Mouse (Mus musculus) monocyte, adult 5-6 weeks (primary cell): ENCODE measurements around the gene Wdr43. TPM values are rescaled to one million over a fixed set of nuclear protein-coding genes. Genes with fewer than 3 reads are reported as not detected.
"Not testable (repeated sequence)": the region's sequence is repeated elsewhere in the genome, so short reads cannot be mapped to it uniquely, and the experiment has no call there.

ENCODE experiments used
- ATAC-seq: fragments of 153-309, 156-312 bp; replicated peaks from 2 replicates; pipeline ENCODE4 v1.8.0; 2017; ENCODE audit warnings: mild to moderate bottlenecking; ENCODE audit not compliant: low TSS enrichment, insufficient number of reproducible peaks, severe bottlenecking, poor library complexity, low FRiP score
- total RNA-seq: library from RNA; stranded (forward); fragments of 200-1000, 200-491, 200-594 nt; gene quantifications from 3 replicates; pipeline ENCODE4 v1.2.3, GENCODE M21; 2017

The Wdr43 gene
- 148 to 191 TPM (median 165 TPM) in 3 replicates for total RNA-seq

DNA sequence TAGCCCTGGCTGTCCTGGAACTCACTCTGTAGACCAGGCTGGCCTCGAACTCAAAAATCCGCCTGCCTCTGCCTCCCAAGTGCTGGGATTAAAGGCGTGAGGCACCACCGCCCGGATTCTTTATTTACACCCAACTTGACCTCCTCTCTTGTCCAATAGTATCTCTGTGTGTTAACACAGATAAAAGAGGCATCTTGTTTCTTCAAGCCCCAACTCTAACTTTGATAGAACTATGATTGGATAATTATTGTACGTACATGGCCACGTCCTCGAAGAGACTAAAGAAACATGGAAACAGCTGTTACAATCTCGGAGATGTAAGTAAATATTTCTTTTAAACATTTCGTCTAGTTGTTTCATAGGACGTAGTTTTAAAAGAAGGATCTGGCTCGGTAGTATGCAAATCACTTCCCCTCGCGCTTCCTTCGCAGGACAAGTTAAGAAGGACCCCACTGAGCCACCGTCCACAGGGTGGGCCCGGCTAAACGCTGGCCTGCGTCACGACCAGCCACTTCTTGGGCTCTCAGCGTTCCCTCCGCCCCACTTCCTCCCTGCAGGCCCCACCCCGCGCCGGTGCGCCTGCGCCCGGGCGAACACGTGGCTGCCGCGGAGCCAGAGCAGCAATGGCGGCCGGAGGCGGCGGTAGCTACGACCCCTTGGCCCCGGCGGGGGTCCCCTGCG is at the start of gene Wdr43:
Gene Wdr43 (plus strand): TSS at position 258 of the 681 bp plus-strand sequence.
- peak; percentile 99 for ATAC-seq

DNA sequence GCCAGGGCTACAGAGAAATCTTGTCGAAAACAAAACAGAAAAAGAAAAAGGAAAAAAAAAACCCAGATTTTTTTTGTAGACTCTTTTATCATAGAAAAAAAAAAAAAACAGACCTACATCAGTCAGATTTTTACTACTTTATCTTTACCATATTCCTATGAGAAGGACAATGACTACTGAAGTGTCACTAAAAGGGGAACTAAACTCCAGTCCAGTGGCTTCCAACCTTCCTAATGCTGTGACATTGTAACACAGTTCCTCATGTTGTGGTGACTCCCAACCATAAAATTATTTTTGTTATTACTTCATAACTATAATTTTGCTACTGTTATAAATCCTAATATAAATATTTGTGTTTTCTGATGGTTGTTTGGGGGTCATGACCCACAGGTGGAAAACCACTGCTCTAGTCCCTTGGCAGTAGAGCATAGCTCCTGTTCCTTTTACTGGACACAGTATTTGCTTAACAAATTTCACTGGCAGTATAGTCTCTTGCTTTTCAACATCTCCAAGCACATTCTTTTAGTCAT is 36.5 kb upstream of the Wdr43 start:
- no peak for ATAC-seq

DNA sequence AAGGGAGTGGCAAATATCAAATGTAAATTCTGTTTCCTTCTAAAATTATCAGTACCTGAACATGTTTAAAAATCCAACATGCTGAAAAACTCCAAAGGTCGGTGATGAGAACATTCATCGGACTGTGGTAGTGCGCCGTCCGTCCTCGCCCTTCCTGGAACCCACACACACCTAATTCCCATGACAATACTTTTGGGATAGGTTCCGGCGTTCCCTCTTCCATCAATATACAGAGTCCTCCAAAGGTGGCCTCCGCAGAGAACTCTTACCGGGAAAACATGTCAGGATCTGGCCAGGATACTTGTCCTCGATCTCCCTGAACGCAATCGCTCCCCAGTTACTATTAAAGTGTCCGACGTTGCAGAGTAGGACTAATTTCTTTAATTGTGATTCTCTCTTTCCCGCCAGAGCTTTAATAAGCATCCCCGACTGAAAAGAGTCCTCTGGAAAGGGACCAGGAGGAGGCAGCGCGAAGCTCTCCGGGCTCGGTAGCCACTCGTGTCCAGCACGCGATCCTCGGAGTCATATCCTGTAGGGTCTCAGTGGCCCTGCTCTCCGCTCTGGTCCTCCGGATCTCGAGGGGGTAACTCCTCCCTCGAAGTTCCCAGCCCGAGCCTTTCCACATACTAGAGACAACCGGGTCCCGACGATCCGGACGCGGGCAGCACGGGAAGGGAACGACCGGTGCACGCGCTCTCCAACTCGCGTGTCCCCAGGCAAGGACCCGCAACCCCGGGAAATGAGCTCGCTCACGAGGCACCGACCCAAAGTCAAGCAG is 17.6 kb upstream of the Wdr43 start:
- ATAC-seq: 0 out of 2 replicates have a peak, but pooled peaks have one; percentile 24

DNA sequence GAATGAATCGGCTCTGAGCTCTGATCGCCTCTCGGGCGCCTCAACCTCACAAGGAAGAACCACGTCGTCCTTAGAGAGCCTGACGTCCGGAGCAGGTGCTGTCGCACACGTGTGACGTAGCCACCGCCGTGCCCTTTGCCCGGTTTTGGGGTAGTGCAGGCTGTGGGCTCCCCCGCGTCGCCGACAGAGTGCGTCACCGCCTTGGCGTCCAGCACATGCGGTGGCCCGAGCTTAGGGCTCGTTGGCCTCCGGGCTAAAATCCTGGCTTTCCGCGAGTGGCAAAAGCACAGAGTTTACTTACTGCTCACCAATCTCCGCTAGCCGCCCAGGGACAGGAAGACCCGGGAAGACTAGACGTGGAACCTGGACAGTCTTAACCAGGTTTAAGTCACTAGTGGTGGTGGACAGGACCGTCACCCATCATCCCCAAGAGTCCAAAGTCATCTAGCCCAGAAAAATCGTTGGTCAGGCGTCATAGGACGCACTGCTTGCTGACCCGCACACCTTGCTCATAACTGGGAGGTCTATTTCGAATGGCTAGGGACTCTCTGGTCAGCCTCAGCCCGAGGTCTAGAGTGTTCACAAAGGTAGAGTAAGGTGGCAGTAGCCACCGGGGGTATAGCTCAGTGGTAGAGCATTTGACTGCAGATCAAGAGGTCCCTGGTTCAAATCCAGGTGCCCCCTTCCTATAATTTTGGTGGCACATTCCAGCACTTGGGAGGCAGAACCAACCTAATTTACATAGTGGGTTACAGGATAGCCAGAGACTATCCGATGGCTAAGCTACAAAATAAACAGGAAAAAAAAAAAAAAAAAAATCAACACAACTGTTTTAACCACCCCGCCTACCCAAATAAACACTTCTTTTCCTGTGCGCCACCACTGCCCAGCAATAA is 16.8 kb upstream of the Wdr43 start:
- ATAC-seq: peak; percentile 97

DNA sequence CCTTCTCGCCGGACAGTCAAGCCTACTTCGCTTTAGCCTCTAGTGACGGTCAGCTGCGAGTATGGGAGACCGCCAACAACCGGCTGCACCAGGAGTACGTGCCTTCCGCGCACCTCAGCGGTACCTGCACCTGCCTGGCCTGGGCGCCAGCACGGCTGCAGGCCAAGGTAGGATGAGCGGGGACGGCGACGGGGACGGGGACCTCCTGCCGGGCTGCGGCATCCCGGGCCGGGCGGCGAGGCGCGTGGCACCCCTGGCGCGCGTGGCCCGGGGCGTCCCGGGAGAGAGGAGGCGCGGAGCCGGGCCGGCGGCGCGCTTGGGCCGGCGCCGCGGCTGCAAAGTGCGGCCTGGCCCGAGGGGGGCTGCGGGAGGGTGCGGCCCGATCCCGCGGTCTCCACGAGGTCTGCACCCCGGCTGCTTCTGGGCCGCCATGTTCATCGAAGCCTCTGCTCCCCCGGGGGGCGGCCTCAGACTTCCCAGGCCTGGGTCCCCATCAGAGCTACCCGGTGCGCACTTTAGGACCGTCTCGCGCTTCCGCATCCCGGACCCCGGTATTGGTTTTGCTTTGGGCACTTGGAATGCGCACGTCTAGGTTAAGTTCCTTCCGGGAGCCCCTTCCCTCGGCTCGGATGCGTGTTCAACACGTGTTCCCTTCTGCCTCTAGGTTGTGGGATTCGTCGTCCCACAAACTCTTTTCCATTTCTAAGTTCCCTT is 781 bp downstream of the Wdr43 start:
- peak; percentile 9; the same call in 1 of the 2 replicates for ATAC-seq

DNA sequence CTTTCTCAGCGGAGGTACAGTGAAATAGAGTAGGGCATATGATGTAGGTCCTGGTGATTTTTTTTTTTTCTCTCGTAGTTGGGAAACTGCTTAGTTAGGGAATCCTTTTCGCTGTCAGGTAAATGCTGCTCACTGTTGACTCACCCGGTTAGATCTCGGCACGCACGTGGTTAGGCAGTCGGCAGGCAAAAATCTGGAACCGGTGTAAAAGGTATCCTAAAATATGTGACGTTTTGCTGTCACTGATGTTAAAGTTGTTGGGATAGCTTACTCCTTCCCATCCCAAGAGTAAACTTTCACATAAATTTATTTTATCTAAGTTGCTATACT is 1.3 kb downstream of the Wdr43 start:
- no peak for ATAC-seq

DNA sequence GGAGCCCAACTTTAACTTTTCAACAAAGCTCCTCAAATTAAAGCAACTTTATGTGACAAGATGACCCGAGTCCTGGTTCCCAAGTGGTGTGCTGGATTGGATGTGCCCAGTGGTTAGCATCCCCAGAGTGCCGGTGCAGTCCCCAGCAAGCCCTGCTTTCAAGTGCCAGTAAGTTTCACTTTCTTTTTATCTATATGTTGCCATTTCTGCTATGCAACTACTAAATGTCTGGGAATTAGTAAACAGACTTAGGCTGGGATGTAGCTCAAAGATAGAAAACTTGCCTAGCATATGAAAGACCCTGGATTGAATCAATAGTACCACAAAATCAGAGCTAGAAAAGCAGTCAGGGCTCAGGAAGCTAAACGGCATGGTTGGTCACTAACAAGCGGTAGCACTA is 2.3 kb downstream of the Wdr43 start:
- no peak for ATAC-seq

DNA sequence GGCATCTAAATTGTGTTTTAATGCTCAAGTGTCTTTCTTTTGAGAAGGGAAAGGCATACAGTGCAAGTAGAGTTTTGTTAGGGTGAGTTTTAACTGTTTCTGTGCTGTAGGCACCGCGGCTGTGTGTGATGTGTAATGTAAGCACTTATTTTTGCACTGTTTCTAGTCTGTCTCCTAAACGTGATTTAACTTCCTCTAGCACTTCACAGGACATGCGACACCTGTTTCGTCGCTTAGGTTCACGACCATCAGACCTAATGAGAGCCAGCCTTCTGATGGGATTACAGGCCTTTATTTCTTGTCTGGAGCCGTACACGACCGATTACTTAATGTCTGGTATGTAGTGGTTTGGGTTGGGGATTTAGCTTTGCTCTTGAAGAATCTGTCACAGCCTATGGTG is 16.1 kb downstream of the Wdr43 start:
- ATAC-seq: no peak

DNA sequence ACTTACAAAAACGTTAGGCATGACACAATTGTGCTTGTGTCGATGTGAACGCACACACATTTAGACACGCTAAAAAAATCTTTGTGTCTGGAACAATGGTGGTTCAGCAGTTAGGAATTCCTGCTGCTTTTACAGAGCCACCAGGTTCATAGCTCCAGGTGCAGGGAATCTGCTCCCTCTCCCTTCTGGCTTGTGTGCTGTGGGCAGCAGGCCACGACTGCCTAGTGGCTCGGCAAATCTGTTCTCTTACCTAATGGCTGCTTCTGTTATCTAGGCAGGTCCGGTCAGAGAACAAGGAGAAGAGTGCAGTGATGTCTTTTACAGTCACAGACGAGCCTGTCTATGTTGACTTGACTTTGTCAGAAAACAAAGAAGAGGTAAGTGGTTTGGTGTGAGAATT is 17.7 kb downstream of the Wdr43 start:
- no peak for ATAC-seq

DNA sequence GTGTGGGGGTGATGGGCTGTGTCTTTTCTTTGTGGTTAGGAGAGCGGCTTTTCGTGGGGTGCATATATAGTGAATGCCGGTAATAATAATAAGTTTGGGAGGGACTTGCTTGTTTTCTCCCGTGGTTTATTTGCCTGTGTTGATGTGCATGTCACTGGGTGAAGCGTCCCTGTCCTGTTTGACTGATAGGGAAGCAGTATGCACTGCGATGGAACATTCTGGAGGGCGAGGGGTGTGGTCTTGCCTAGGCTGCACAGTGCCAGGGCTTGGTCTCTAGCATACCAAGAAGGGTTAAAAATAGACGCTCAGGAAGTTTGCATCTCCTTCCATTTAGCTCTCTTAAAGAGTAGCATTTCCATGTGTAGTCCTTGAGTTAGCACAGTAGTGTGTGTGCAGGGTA is 21.1 kb downstream of the Wdr43 start:
- ATAC-seq: no peak

DNA sequence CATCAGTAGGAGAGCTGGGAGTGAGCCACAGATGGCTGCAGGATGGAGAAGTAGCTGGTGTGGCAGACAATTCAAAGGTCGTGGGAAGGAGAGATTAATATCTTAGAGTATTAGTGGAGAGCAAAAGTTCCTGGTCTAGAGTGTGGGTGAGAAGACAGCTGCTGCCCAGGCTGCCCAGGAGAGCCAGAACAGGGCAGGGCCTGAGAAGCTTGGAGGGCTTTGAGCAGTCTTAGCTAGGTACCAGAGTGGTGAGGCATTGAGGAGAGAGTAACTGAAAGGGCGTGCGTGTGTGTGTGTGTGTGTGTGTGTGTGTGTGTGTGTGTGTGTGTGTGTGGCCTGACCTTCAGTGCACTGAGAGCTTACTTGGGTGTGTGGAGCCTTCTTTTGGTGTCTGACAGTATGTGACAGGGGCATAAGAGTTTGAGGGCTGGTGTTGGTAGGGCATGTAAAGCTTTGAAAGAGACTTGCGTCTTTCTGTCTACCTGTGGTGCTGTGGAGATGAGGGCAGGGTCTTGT is 22.1 kb downstream of the Wdr43 start:
- no peak for ATAC-seq

DNA sequence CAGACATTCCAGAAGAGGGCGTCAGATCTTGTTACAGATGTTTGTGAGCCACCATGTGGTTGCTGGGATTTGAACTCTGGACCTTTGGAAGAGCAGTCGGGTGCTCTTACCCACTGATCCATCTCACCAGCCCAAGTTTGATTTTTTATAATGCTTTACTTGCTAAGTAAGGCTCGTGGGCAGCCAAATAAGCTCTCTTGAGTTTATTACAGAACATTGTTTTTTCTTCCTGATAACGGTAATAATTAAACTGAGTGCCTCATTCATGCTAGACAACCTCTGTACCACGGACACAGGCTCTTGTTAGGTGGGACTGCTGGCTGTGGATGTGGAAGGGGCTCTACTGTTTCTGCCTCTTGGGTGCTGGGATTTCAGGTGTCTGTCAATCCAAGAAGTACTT is 23.4 kb downstream of the Wdr43 start:
- ATAC-seq: not testable (repeated sequence)

DNA sequence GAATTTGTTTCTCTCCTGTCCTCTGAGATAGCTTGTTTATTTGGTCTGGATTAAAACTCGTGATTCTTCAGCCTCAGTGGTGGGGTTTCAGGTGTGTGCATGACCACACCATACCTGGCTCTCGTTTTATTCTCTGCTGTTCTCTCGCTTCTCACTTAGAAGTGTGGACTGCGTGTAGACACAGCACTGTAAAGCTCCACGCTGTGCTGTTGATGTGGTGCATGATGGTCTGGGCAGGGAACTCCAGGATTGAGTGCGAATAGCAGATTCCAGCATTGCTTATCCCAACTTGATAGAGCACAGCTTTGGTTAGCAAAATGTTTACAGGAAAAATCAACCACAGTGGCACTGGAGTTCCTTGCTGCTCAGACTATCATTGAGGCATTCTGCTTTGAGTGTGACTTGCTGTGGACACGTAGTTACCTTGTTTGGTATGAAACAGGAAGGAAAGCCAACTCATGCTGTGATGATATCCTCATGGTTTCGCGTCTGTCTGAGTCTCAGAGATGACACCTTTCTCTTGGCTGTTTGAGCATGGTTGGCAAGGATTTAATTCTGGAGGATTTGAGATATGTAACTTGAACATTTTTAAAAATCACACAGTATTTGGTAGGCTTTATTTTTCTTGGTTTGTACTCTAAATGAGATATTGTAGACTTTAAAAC is 24.9 kb downstream of the Wdr43 start:
- ATAC-seq: no peak

DNA sequence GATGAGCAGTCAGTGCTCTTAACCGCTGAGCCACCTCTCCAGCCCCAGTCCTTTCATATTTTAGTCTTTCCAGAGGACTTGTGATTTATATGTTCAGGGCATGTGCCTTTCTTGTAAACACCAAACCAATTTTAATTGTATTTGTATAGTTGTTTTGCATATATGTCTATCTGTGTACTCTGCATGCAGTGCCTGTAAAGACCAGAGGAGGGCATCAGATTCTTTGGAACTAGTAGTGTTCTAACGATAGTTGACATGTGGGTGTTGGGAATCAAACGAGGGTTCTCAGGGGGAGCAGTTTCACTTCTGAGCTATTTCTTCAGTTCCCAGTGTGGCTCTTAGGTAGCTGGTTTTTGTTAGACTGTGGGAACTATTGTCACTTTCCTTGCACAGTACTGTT is 26.5 kb downstream of the Wdr43 start:
- no peak for ATAC-seq

DNA sequence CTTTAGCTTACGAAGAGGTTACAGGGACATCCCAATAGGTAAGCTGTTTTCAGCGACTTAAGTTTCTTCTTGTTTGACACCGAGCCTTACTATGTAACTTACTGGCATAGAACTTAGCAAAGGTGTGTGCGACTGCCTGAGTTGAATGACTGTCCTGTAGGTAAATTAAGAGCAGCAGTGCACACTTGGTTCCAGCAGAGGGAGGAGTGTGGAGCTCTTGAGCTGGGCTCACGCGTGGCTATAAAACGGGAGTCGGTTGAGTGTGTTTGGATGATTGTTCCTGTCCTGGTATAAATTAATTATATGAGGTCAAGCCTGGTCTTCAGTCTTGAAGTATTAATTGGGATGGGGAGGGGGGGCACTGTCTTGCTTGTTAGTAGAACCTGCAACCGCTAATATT is 34.3 kb downstream of the Wdr43 start:
- no peak for ATAC-seq

DNA sequence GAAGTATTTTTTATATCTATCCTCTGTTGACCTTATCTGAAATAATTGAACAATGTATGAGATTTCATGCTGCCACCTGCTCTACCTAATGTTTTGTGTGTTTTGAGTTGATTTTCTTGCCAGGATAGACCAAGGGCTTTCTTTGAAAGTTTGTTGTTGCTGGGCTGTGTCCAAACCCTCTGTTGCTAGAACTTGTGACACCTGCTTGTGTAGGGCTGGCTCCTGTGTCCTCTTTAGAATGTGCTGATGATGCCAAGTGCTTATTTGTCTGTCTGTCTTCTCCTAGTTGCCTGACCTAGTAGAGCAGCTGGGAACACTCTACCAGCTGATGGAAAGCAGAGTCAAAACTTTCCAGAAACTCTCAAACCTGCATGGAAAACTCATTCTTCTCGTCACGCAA is 36.8 kb downstream of the Wdr43 start:
- no peak for ATAC-seq

DNA sequence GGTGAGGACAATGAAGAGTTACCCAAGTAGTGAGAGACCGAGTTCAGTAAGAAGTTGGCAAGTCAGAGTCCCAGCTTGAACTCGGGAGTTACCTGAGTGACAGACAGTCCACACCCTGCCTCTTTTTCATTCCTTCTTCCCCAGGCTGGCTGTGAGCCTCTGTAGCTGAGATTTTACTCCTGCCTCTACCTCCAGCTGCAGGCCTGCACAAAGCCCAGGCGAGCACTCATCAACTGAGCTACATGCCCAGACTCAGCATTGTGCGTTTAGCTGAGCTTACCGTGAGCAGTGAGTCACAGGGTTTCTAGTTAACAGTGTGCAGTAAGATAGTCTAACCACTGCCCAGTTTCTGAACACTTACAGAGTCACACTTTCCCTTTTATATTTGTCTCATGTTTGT is 37.2 kb downstream of the Wdr43 start:
- no peak for ATAC-seq

DNA sequence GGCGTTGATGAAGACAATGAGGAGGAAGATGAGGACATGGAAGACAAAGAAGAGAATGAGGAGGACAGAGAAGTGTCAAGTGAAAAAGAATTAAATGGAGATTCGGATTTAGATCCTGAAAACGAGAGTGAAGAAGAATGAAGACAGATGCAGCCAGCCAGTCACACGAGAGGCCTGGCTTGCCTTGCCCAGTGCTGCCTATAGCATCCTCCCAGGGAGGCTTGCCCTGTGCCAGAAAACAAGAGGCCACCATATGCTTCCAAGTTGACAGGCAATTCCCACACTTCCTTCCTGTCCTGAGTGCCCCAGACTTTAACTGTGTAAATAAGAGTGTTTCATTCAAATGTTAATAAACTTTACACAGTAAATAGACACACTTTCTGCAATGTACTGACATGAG is 41.8 kb downstream of the Wdr43 start:
- no peak for ATAC-seq
